Mouse (Mus musculus): ENCODE measurements around the gene Tcf7l2.
A peak's percentile ranks its signal among the peaks of the same experiment; 100 is the strongest.

Tcf7l2 gene

DNA sequence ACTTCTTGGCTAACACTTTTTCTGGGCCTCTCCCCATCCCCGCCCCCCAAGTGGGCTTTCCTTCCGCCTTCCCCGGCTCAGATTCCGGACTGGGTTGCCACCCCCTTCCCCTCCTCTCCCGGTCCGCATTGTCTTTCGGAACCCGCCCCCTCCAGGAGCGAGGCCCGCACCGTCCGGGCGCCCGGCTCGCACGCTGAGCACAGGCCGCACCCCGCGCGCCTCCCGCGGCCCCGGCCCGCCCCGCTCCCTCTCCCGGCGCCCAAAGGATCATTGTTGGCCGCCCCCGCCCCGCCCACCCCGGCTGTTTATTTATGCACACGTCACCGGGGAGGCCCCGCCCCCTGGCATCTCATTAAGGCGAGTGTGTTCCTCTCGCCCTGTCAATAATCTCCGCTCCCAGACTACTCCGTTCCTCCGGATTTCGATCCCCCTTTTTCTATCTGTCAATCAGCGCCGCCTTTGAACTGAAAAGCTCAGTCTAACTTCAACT lies at the start of gene Tcf7l2:
Gene Tcf7l2 (plus strand): TSS at position 382 of the 490 bp plus-strand sequence.
- peak; percentile 30 to 70 for DNase-seq (ENCODE audit: low read depth in 1 of 2, low spot score in 2 of 2)

DNA sequence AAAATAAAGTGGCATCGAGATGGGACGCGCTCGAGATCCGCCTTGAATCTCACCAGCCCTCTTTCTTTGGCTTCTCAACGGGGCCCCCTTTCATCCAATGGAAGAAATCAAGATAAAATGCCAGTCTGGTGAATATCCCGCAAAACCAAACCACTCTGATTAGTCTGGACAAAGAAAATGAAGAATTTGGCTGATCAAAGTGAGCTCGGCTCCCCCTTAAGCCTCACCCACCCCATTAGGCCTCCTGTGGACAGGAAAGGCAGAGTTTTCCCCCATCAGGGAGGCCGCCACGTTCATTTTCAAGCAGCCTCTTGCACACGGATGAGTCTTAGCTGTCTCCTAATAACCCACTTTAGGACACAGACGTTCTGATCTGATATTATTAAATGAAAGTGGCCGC lies 47.0 kb upstream of the Tcf7l2 start:
- no peak for DNase-seq (ENCODE audit: low read depth in 1 of 2, low spot score in 2 of 2)

DNA sequence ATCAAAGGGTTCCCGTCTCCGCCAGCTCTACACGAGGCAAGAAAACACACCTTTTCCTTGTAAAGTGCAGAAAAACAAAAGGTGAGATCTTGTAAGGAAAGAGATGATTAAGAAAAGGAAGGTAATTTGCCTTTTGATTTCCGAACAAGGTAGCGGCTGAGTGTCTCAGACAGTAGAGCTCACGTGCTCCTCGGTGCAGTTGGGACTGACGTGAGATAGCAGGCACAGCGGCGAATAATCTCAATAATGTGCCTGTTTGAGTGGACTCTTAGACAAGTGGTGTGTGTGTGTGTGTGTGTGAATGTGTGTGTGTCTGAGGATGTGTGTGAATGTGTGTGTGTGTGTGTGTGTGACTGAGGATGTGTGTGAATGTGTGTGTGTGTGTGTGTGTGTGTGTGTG lies 46.2 kb upstream of the Tcf7l2 start:
- no peak for DNase-seq (ENCODE audit: low read depth in 1 of 2, low spot score in 2 of 2)

DNA sequence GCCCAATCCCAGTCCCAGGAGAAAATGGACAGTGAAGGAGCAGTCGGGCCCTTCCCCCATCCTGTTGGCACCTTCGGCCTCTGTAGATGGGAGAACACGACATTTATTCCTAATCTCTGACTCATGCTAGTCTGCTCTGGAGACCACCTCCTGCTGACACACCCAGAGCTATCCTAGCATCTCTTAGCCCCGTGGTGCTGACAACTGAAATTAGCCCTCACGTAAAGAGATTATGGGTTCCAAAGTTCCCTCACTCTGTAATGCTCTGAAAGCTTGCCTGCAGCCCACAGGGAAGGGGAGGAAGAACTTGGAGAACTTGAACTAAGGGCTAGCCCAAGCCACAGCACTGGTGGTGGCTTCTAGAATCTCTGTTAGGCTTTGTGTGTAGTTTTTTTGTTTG lies 42.7 kb upstream of the Tcf7l2 start:
- DNase-seq (ENCODE audit: low read depth in 1 of 2, low spot score in 2 of 2): no peak

DNA sequence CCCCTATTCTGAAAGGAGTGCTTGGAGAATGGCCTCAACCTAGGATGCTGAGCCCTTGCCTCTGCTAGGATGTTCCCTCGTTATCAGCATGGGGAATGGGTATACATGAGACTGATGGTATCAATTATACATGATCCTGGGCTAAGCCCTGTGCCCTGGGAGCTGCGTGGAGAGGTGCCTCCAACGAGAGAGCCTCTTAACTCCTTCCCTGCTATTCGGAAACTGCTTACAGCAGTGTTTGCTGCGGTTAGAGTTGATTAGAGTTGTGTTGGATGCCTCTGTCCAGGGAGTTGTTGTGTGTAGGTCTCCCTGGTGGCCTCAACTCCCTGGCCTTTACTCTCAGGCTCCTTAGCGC lies 41.4 kb upstream of the Tcf7l2 start:
- DNase-seq (ENCODE audit: low read depth in 1 of 2, low spot score in 2 of 2): no peak

DNA sequence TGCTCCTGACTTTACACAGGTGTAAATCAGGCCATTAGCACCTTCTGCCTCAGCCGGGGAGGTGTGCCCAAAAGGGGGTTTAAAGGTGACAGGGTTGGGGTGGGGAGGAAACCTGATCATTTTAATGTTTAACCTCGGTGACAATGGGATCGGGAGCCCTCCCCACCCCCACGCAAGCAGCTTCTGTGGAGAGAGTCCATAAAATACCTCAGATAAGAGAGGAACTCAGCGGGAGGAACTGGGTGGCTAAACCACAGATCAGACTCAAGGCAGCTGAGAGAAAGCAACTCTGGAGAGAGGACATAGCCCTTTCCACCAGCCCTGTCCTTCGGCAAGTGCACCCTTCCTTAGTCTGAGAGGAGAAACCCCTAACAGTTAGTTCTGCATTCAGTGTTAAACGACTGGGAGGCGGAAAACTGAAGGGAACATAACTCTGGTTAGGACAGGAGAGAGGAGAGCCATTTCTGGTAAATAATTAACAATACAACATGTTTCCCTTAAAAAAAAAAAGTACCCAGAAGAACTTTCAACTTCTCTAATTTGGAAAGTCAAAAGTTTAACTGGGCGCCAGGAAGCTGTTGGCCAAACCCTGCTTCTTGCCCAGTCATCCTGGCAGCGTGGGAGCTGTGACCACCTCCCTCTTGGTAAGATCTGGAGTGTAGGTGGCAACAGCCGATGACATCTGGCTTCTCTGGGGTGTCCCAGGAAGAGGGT lies 40.9 kb upstream of the Tcf7l2 start:
- DNase-seq (ENCODE audit: low read depth in 1 of 2, low spot score in 2 of 2): peak; percentile 61 to 70

DNA sequence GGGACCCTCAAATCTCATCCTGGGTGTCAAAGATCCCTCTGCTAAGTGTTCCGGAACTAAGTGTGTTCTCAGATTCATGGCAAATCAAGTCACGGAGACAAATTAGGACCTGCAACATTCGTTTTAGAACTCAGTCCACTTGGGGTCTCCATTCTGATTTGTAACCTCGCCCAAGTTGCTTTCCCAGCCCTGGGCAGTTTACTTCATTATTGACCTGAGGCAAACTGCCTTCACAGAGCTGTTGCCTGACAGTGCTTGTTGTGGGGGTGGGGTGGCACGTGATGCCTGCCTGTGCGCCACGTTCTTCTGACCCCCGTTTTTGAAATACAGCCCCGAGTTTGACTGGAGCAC lies 40.4 kb upstream of the Tcf7l2 start:
- no peak for DNase-seq (ENCODE audit: low read depth in 1 of 2, low spot score in 2 of 2)

DNA sequence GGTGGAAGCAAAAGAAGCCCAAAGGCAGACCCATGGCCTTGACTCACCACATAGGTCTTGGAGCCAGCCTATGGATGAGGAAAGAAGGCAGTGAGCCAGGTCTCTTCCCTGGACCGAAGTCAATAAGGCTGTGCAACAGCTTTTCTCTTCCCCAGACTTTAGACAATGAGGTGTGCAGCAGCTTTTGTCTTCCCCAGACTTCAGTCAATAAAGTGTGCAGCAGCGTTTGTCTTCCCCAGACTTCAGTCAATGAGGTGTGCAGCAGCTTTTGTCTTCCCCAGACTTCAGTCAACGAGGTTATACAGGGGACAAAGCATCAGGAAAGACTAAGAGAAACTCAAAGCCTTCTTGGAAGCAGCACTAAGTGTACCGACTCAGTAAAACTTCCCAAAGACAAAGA lies 39.5 kb upstream of the Tcf7l2 start:
- no peak for DNase-seq (ENCODE audit: low read depth in 1 of 2, low spot score in 2 of 2)

DNA sequence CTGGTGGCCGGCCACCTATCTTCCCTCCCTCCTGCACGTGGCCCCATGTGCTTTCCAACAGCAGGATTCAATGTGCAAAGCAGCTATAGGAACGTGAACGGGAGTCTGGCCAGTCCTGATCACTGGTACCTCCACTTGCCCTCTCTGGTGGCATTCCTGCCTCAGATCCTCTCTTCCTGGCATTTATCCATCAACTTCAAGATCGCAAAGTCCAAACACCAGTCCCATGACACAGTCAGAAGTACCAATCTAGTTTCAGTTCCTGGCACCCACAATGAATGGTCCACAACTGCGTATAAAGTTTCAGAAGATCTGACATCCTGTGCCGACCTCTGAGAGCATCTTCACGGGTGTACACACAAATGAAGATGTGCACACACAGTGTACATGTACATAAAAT lies 38.9 kb upstream of the Tcf7l2 start:
- peak in 1 of 2 experiments; percentile 16 for DNase-seq (ENCODE audit: low read depth in 1 of 2, low spot score in 2 of 2)

DNA sequence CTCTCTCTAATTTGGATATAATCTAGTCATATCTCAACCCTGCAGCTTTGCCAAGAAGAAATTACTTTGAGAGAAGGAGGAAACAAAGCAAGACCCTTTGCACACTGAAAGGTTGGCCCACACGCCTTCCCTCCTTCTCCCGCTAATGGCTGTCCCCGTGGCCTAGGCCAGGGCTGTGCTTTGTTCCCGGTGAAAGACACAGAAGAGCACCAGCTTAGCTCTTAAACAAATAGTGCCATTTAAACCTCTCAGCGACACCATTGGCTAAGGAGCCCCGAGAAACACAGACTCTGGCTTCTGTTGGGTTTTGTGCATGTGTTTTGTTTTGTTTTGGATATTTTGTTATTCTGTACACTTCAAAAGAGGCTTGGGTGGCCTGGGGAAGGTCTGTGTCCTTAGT lies 37.5 kb upstream of the Tcf7l2 start:
- no peak for DNase-seq (ENCODE audit: low read depth in 1 of 2, low spot score in 2 of 2)

DNA sequence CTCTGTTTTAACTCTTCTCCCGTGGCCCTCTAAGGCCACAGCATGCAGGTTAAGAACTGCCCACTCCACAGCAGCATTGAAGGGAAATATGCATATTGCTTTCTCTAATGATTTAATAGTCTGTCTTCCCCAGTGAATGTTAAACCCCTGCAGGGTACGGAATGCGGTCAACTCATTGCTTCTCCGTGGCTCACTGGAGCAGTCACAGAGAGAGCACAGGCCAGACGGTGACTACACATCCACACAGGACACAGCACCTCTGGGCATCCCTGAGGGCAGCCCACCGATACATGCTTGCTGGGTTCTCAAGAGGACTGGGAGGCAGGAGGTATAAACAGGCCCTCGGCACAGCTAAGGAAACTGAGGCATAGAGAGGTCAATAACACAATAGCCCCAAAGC lies 35.3 kb upstream of the Tcf7l2 start:
- no peak for DNase-seq (ENCODE audit: low read depth in 1 of 2, low spot score in 2 of 2)

DNA sequence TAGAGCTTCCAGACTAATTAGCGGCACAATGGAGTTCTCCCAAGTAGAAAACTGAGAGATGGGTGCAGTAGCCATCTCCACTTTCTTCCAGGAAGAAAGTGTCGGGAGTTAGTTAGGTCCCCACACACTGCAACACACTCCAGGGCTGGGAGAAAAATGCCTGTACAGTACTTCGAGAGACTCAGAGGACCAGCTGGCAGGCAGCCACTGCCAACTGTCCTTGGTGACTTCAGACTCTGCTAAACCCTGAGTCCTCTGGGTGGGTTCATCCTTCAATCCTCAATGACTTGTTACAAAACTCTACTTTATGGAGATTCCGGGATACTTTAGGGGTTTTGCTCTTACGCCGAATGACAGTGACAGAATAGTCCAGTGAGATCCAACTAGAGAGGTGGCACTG lies 34.8 kb upstream of the Tcf7l2 start:
- no peak for DNase-seq (ENCODE audit: low read depth in 1 of 2, low spot score in 2 of 2)

DNA sequence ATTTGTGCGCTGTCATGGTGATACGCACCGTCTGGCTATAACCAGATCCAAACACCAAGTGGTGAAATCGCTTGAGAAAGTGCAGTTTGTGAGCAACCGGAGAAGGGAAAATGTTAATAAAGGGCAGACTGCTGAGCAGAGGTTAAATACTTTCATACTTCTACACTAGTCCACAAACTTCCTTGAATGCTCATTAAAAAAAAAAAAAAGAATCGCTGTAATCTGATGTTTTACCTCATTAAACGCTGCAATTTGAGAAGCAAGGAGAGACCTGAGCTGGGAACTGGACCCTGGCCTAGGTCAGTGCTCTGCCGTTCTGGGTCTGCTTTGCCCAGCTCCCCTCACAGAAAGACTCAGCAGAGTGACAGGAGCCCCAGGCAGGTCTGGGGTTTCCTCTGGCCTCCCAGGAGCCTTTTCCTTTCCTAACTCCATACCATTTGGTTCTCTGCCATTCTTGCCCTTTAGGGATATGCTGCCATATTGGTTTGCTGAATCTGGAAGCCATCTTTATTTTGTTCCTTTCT lies 33.5 kb upstream of the Tcf7l2 start:
- no peak for DNase-seq (ENCODE audit: low read depth in 1 of 2, low spot score in 2 of 2)

DNA sequence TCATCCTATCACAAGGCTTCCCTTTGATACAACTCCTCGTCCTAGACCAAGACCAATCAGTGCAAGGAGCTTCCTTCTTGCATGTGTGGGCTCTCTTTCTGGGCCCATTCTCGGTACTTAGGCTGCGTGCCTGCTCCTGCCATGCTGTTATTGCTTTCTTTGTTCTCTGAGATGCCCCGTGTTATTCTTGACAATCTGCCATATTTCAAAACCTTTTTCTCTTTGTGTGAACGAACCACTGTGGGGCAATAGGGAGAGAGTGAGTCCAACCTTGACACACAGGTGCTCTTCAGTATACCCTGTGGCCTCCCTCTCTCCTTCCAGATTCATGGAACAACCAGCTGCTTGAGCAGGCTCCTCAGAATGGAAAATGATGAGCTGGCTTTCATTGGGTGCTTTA lies 30.8 kb upstream of the Tcf7l2 start:
- DNase-seq (ENCODE audit: low read depth in 1 of 2, low spot score in 2 of 2): no peak

DNA sequence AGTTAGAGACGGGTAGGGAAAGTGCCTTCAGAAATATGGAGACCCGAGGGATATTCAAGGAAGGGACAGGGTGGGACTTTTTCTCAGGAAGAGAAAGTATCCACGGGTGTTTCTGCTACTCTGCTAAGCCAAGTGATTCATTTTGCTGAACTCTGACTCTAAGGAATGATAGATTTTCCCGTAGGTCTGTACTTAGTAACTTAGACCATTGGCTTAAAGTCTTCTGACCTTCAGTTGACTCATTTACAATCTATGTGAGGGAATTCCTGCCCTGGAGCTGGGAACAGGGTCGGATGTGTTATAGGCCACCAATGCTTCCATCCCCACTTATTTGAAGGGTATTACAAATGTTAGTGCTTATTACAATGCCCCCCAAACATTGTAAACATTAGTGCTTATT lies 29.9 kb upstream of the Tcf7l2 start:
- DNase-seq (ENCODE audit: low read depth in 1 of 2, low spot score in 2 of 2): no peak

DNA sequence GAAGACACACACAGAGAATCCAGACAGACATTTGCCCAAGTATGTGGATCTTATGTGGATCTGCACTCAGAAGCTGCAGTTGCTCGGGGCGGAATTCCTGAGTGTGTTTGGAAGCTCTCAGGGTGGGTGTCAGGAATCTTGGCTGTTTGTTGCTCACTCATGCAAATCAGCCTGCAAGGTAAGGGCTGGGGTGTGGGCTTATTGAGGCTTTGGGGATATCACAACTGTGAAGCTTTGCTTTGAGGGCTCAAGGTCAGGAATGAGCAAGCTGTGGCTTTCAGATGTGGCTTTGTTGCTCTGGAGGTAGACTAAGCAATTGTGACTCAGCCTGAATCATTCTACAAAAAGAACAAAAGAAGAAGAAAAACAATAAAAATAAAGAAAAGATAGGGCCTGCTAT lies 28.9 kb upstream of the Tcf7l2 start:
- no peak for DNase-seq (ENCODE audit: low read depth in 1 of 2, low spot score in 2 of 2)

DNA sequence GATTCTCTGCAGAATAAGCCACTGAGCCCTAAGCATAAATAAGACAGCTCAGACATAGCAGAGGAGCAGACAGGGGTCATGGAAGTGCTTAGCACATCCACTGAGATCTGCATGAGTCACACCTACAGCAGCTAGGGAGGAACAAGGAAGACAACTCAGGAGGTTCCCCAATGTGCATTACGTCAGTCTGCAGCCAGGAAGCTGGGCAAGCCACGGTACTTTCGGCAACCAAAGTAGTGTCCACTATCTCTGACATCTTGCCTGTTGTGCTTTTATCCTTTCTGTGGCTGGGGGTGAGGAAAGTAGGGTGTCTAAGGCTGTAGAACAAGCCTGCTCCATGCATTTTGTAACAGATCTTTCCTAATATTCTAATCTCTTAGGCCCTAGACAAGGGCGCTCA lies 27.6 kb upstream of the Tcf7l2 start:
- DNase-seq (ENCODE audit: low read depth in 1 of 2, low spot score in 2 of 2): peak; percentile 50 to 55

DNA sequence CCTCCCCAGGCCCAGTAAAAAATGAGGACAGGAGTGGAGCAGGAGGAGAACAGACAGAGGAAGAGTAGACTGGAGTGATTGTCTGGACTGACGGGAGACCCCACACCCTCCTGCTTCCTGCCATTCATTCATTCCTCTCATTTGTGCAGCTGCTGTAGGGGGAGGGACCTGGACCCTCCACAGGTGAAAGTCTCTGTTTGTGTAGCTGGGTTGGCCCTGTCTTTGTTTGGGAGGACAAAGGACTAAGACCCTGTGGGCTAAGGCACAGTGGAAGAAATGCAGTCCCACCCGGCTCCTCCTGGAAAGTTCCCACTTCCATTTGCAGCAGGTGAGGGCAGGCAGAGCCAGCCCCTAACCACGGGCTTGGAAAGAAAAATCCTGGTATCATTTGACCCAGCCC lies 27.0 kb upstream of the Tcf7l2 start:
- no peak for DNase-seq (ENCODE audit: low read depth in 1 of 2, low spot score in 2 of 2)

DNA sequence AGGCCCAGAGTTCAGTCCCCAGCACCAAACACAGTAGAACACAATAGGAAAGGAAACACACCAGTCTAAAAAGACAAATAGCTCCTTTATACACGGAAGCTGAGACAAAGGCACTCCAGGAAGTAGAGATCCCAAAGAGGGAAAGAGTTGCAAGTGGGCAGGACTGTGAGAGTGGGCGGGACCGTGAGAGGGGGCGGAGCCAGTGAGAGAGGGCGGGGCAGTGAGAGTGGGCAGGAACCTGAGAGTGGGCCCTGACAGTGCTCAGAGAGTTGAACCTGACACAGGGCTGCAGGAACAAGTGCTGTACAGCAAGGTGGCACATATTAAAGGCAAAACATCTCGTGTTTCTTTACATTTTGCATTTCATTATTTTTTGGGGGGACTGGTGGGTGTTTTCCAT lies 22.5 kb upstream of the Tcf7l2 start:
- no peak for DNase-seq (ENCODE audit: low read depth in 1 of 2, low spot score in 2 of 2)

DNA sequence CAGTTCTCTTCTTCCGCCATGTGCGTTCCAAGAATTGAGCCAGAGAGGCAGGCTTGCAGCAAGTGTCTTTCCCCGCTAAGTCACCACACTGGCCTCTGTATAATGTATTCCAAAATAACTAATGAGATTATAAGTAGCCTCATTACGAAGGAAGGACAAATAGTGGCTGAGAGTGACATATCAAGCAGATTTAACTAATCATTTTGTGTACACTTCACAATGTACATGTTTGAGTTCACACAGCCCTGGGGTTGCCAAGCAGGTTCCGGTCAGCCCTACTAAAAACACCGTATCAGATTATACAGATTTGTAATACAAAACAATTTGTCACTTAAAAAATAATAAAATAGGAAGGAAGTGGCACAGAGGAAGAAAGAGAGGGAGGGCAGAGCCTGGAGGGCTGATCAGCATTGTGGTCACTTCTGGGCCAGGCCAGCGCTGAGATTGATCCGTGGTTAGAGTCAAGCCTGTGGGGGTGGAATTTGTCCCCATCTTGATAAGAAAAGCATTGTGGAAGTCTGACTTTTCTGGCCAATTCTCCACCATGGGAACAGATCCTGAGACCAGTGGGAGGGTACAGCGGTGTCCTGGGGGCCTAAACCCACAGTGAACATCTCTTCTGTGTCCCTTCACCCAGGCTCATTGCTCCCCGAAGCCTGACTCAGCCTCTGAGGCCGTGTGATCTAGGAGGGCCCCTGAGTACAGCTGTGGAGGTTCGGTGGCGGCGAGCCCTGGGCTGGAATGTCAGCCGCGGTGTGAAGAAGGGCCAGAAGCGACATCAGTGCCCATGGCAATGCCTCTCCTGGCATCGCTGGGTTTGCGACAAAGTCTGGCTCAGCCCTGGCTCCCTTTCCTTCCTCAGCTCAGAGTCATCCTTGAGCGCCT lies 21.9 kb upstream of the Tcf7l2 start:
- no peak for DNase-seq (ENCODE audit: low read depth in 1 of 2, low spot score in 2 of 2)

DNA sequence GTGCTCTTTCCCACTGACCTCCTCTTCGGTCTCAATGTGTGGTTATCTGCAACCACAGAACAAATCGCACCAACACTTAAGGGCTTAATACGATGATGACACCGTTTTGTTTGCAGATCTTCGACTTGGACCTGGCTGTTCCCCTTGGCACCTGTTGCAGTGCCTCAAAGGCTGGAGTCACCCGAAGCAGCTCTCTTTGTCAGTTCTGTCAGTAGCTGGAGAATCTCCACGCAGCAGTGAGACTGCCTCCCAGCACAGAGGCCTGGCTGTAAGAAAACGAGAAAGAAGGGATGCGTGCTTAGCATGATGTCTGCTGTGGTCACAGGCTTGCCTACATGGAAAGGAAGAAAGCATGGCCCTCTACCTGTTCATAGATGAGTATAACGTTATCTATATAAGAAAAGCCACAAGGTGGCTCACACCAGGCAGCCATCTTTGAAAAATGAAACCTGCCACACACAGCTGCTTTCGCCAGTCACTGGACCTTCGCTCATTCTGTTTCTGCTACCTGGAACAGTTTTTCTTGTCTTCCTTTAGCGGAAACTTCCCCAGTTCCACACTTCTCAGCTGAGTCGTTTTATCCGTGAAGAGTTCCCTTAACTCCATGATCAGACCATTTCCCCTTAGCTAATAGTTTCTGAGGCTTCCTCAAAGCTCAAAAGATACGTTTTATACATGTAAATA lies 21.1 kb upstream of the Tcf7l2 start:
- no peak for DNase-seq (ENCODE audit: low read depth in 1 of 2, low spot score in 2 of 2)

DNA sequence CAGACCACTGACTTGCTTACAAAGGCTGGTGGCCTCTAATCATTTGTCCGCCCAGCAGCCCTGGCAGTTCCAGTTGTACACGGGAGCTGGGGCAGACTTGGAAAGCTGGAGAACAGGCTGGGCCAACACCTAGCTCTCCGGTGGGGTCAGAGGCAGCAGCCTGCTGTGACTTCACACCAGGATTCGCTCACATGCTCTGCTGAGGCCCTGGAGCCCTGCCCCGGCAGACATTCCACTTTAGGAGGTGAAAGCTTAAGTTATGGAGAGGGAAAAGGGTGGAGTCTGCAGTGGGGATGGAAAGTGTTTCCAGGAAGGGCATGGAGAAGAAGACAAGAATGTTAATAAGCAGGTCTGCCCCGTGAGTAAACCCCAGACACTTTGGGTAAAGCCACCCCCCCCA lies 19.2 kb upstream of the Tcf7l2 start:
- no peak for DNase-seq (ENCODE audit: low read depth in 1 of 2, low spot score in 2 of 2)

All from monocyte, adult 2 months (primary cell).